Mouse (Mus musculus) liver, embryonic 16.5 days (tissue): ENCODE data around the gene Lemd2. TPM values are rescaled to one million over a fixed set of nuclear protein-coding genes. Genes with fewer than 3 reads are reported as not detected.
"Not testable (repeated sequence)": the region's sequence is repeated elsewhere in the genome, so short reads cannot be mapped to it uniquely, and the experiment has no call there.

ENCODE experiments used
- ATAC-seq: fragments of 200-750 bp; cut with Nextera tagmentation; 2 replicates; pipeline ENCODE4 v1.8.0; 2017; ENCODE audit warnings: low read depth, mild to moderate bottlenecking, moderate number of reproducible peaks, moderate library complexity
- H3K27ac ChIP-seq: fragments of 300-500 bp; sonication (generic); 2 replicates; pipeline ENCODE4 v1.5.1; 2014; ENCODE audit warnings: mild to moderate bottlenecking, low read length
- H3K27me3 ChIP-seq: fragments of 300-500 bp; sonication (generic); 2 replicates; pipeline ENCODE4 v1.6.1; 2014; ENCODE audit warnings: low read depth, low read length, mixed read lengths; ENCODE audit not compliant: control insufficient read depth, insufficient read depth
- H3K36me3 ChIP-seq: fragments of 300-500 bp; sonication (generic); 2 replicates; pipeline ENCODE4 v1.6.1; 2014; ENCODE audit warnings: mild to moderate bottlenecking; ENCODE audit not compliant: control insufficient read depth, insufficient read depth
- H3K4me1 ChIP-seq: fragments of 300-500 bp; sonication (generic); 2 replicates; pipeline ENCODE4 v1.6.1; 2014; ENCODE audit warnings: low read depth, low read length, mixed read lengths; ENCODE audit not compliant: control insufficient read depth
- H3K4me2 ChIP-seq: fragments of 300-500 bp; sonication (generic); 2 replicates; pipeline ENCODE4 v1.6.1; 2014; ENCODE audit warnings: low read depth, low read length, mixed read lengths
- H3K4me3 ChIP-seq: fragments of 300-500 bp; sonication (generic); 2 replicates; pipeline ENCODE4 v1.5.1; 2014; ENCODE audit warnings: low read depth, mild to moderate bottlenecking, low read length
- H3K9ac ChIP-seq: fragments of 300-500 bp; sonication (generic); 2 replicates; pipeline ENCODE4 v1.6.1; 2014; ENCODE audit warnings: low read depth, low read length
- H3K9me3 ChIP-seq: fragments of 300-500 bp; sonication (generic); replicated peaks from 2 replicates; pipeline ENCODE4 v1.6.1; 2016; ENCODE audit warnings: low read length; ENCODE audit not compliant: control insufficient read depth
- WGBS: fragments of 180-500 bp; shearing (Covaris S2); extraction: QIAGEN DNeasy Blood & Tissue Kit; methylation state at CpG from one replicate; pipeline ENCODE4 v1.1.7; 2014; ENCODE audit not compliant: insufficient replicate concordance; 5-methylcytosine and 5-hydroxymethylcytosine counted together
- polyA plus RNA-seq: library from polyadenylated mRNA; unstranded; fragments of >200 nt; fragmentation: Nextera tagmentation; extraction: Ambion mirVana; gene quantifications from 2 replicates; pipeline ENCODE4 v1.2.1, GENCODE M21; 2015

Lemd2 gene
- polyA plus RNA-seq, 1 experiment from 2014 or later: 2.2 TPM

DNA sequence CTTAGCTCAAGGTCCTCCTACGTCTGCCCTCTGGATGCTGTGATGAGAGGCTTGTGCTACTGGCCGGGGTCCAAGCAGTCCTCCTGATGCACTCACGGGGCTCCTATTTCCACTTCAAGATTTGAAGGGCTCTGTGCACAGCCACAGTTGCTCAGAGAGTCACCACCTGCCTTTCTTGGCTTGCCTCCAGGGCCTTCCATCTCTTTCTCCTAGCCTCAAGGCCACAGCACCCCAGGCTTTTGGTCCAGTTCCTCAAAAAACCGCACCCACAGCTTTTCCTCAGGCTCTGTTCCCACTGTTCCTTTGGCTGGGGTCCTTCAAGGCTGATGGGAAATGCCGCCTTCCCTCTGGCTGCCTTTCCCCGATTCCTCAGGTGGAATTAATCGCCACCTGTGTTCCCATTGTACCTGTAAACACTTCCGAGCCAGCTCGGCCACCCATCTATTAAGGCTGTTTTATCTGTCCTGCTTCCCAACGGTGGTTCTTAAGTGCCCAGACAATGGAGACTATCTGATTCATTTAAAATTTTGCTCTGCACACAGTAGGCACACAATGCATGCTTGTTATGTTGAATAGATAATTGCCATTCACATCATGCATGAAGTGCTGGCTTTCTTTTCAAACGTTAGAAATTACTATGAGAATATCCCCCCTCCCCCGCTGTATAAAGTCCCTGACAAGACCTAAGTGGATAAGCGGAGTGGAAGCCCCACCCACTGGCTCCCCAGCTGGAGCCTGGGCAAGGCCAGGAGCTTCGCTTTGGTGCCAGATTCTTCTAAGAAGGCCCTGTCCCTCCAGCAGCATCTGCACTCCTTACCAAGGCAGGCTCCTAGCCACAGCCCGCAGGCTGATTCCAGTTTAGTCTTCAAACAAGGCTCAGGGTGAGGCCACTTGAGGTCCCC lies 36.5 kb upstream of the Lemd2 start:
- no peaks in the 10 kb centered on the region for H3K4me1 ChIP-seq
- H3K36me3 ChIP-seq: no peaks in the 10 kb centered on the region
- H3K9me3 ChIP-seq: no peaks in the 10 kb centered on the region
- ATAC-seq: no peak
- no peak overlapping the region for H3K4me3 ChIP-seq
- H3K27me3 ChIP-seq: no peaks in the 10 kb centered on the region
- no peak overlapping the region for H3K27ac ChIP-seq
- H3K9ac ChIP-seq: no peak overlapping the region
- no peak overlapping the region for H3K4me2 ChIP-seq
- 40% methylated on average over 15 of the region's 15 CpGs for WGBS

- Histone ChIP-seq H3K9ac (no peak overlapping the region), H3K4me1 (no peaks in the 10 kb centered on the region), H3K4me2 (no peak overlapping the region), H3K4me3 (no peak overlapping the region), H3K36me3 (no peaks in the 10 kb centered on the region), H3K27ac (no peak overlapping the region), H3K9me3 (no peaks in the 10 kb centered on the region), H3K27me3 (no peaks in the 10 kb centered on the region)
- 80% methylated on average over 5 of the region's 5 CpGs for WGBS
- ATAC-seq: no peak
These were observed 35.7 kb upstream of the Lemd2 start for GRCm38 (mm10) chr17:27239941-27240340.

GRCm38 (mm10) chr17:27238637-27239036 lies 34.4 kb upstream of the Lemd2 start:
- H3K9ac ChIP-seq: no peak overlapping the region
- 49% methylated on average over 8 of the region's 8 CpGs for WGBS
- H3K36me3 ChIP-seq: no peaks in the 10 kb centered on the region
- H3K9me3 ChIP-seq: no peaks in the 10 kb centered on the region
- H3K4me2 ChIP-seq: no peak overlapping the region
- no peaks in the 10 kb centered on the region for H3K27me3 ChIP-seq
- no peaks in the 10 kb centered on the region for H3K4me1 ChIP-seq
- no peak overlapping the region for H3K4me3 ChIP-seq
- ATAC-seq: no peak
- H3K27ac ChIP-seq: no peak overlapping the region

DNA sequence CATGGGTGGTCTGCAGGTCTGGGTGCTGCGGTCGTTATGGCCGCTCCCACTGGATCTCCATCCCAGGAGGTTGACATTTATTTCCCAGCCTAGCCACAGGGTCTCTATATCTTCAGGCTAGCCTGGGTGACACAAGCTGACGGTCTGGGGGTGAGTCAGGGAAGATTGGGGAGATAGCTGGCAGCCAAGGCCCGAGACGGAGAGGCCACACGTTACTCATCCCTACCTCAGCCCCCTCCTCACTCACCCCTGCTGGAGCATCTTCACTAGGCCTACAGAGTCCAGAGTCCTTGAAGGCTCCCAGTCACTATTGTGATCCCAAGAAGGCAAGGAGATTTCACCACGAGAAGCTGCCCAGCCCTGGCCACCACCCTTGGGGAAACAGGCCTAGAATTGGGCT lies 33.5 kb upstream of the Lemd2 start:
- Histone ChIP-seq H3K4me1 (no peaks in the 10 kb centered on the region), H3K4me2 (no peak overlapping the region), H3K9ac (no peak overlapping the region), H3K27me3 (no peaks in the 10 kb centered on the region), H3K36me3 (no peaks in the 10 kb centered on the region), H3K27ac (no peak overlapping the region), H3K9me3 (no peaks in the 10 kb centered on the region), H3K4me3 (no peak overlapping the region)
- ATAC-seq: no peak
- WGBS: 49% methylated on average over 8 of the region's 8 CpGs

DNA sequence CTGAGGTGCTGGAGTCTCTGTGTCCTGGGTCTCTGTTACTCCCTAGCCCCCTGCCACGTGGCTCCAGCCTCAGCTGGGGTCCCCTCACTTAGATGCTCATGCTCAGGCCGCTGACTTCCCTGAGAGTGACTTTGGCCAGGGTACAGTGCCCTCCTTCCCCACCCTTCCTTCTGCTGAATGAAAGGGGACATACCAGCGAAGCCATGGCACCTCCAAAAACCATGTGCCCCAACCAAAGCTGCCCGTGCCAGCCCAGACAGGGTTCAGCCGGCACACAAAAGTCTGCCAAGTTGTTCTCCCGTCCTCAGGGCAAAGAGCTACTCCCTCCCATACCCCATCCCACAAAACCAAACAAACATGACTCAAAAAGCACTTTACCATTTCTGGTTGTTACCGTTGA lies 29.0 kb upstream of the Lemd2 start:
- Histone ChIP-seq H3K9ac (no peak overlapping the region), H3K27ac (no peak overlapping the region), H3K4me2 (no peak overlapping the region), H3K4me3 (no peak overlapping the region), H3K27me3 (no peaks in the 10 kb centered on the region), H3K9me3 (no peaks in the 10 kb centered on the region), H3K36me3 (no peaks in the 10 kb centered on the region), H3K4me1 (no peaks in the 10 kb centered on the region)
- WGBS: 57% methylated on average over 7 of the region's 7 CpGs
- no peak for ATAC-seq

DNA sequence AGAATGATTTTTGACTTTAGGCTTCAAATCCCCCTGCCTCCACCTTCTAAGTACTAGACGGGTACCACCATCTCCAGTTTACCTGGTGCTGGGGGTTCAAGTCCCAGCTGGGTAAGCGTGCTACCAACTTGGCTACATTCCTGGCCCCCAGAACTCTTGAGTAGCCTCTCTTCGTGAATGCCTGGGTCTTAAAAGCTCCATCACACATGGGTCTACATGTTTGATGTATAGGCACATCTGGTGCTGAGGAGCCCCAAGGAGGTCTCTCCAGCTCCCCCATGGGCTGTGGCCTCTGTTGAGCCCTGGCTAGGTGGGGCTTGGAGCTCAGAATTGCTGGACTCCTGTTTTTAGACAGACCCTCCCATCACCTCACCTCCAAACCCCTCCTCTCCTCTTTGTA lies 27.9 kb upstream of the Lemd2 start:
- H3K4me2 ChIP-seq: no peak overlapping the region

DNA sequence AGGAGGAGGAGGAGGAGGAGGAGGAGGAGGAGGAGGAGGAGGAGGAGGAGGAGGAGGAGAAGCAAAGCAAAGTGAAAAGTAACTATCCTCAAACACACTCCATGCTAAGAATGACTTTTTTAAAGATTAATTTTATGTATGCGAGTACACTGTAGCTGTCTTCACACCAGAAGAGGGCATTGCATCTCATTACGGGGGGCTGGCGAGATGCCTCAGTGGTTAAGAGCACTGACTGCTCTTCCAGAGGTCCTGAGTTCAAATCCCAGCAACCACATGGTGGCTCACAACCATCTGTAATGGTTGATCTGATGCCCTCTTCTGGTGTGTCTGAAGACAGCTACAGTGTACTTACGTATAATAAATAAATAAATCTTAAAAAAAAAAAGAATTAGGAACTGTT lies 27.3 kb upstream of the Lemd2 start:
- not testable (repeated sequence) for ATAC-seq

More for the DNA sequence above, 27.9 kb upstream of the Lemd2 start:
- no peak overlapping the region for H3K27ac ChIP-seq
- H3K36me3 ChIP-seq: no peaks in the 10 kb centered on the region
- no peaks in the 10 kb centered on the region for H3K27me3 ChIP-seq
- ATAC-seq: no peak
- H3K4me3 ChIP-seq: no peak overlapping the region
- WGBS: 58% methylated on average over 3 of the region's 3 CpGs
- no peaks in the 10 kb centered on the region for H3K9me3 ChIP-seq
- no peak overlapping the region for H3K9ac ChIP-seq
- H3K4me1 ChIP-seq: no peaks in the 10 kb centered on the region

GRCm38 (mm10) chr17:27231146-27231503 lies 26.9 kb upstream of the Lemd2 start:
- Histone ChIP-seq H3K9ac (no peak overlapping the region), H3K4me1 (no peaks in the 10 kb centered on the region), H3K36me3 (no peaks in the 10 kb centered on the region), H3K27me3 (no peaks in the 10 kb centered on the region), H3K4me2 (no peak overlapping the region), H3K27ac (no peak overlapping the region), H3K4me3 (no peak overlapping the region), H3K9me3 (no peaks in the 10 kb centered on the region)
- no peak for ATAC-seq
- WGBS: 41% methylated on average over 6 of the region's 6 CpGs

More for the DNA sequence above, 27.3 kb upstream of the Lemd2 start:
- 68% methylated on average over 4 of the region's 4 CpGs for WGBS
- H3K4me3 ChIP-seq, H3K27me3 ChIP-seq, H3K9ac ChIP-seq, H3K27ac ChIP-seq, H3K9me3 ChIP-seq, H3K4me1 ChIP-seq, H3K36me3 ChIP-seq, H3K4me2 ChIP-seq: not testable (repeated sequence)

DNA sequence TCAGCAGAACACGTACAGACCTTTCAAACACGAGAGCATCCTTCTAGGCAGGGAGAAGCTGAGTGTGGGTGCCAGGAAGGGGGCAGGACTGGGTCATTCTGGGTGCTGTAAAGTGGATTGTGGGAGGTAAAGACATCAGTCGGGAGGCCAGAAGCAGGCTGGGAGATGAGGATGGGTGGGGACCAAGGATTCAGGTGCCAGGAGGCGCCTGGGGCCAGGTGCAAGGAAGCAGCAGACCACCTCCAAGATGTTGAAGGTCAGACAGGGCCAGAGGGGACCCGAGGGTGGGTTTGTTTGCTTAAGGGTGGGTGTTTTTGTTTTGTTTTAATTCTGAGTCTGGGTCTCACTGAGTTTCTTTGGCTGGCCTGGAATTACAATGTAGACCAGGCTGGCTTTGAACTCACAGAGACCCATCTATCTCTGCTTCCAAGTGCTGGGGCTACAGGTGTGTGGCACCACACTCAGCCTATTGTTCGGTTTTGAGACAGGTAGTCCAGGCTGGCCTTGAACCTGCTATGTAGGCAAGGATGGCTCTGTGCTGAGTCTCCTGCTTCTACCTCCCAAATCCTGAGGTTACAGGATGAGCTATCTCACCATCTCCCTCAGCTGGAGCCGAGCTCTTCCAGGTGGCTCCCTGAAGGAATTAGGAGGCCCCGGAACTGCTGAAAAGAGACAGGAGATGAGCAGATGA lies 26.3 kb upstream of the Lemd2 start:
- WGBS: 42% methylated on average over 8 of the region's 8 CpGs
- no peaks in the 10 kb centered on the region for H3K36me3 ChIP-seq

More for the DNA sequence above, 26.3 kb upstream of the Lemd2 start:
- Histone ChIP-seq H3K4me3 (no peak overlapping the region), H3K27me3 (no peaks in the 10 kb centered on the region), H3K4me2 (no peak overlapping the region), H3K4me1 (no peaks in the 10 kb centered on the region), H3K27ac (no peak overlapping the region), H3K9me3 (no peaks in the 10 kb centered on the region), H3K9ac (no peak overlapping the region)
- ATAC-seq: no peak
